Mouse (Mus musculus) layer of hippocampus, adult 6 months (tissue): ENCODE data around the gene Sin3b. TPM values are rescaled to one million over a fixed set of nuclear protein-coding genes. Genes with fewer than 3 reads are reported as not detected.

ENCODE experiments used
- long read RNA-seq, 2 experiments: library from polyadenylated mRNA; unstranded; transcript quantifications; one replicate each; pipeline ENCODE4 v2.0.0; 2019 to 2020
- microRNA-seq: library from miRNA; unstranded; fragments of <30 nt; microRNA quantifications from one replicate; pipeline ENCODE4 v1.2.0, GENCODE M21; 2020
- polyA plus RNA-seq: library from polyadenylated mRNA; unstranded; fragments of <200 nt; fragmentation: Nextera tagmentation; gene quantifications from 2 replicates; pipeline ENCODE4 v1.2.3, GENCODE M21; 2021

Sin3b gene
- 50.3 and 53.4 TPM in 2 replicates for polyA plus RNA-seq
- long read RNA-seq, experiment 1, full-length matches to known transcripts: 47 of 93 reads
- long read RNA-seq, experiment 1, partial matches to known transcripts: 26 of 93 reads
- long read RNA-seq, experiment 1, other reads (novel, unspliced or antisense): 20 of 93 reads
- long read RNA-seq, experiment 2, full-length matches to known transcripts: 92 of 125 reads
- long read RNA-seq, experiment 2, partial matches to known transcripts: 25 of 125 reads
- long read RNA-seq, experiment 2, other reads (novel, unspliced or antisense): 8 of 125 reads

GRCm38 (mm10) chr8:72722769-72723650 is at the start of gene Sin3b:
Sin3b (plus strand) TSS chr8:72723285.

GRCm38 (mm10) chr8:72761322-72762051 is 38.4 kb downstream of the Sin3b start, which contains the start of gene F2rl3:
F2rl3 (plus strand) TSS chr8:72761880.

Small RNA genes within 50 kb of the gene (microRNA-seq; reads per million reads assigned to microRNA genes)
- not detected for gene Gm26237

Other genes with a start within 250 kb of the Sin3b start
- gene Cherp, start 248.1 kb upstream of the Sin3b start, polyA plus RNA-seq: 29.2 and 34.8 TPM in 2 replicates
- gene Slc35e1, start 230.7 kb upstream of the Sin3b start, polyA plus RNA-seq: 4.5 and 4.7 TPM in 2 replicates
- gene Med26, start 175.0 kb upstream of the Sin3b start, polyA plus RNA-seq: 3.1 and 4.5 TPM in 2 replicates
- 104 and 112 TPM in 2 replicates for gene Smim7, start 152.2 kb upstream of the Sin3b start, polyA plus RNA-seq
- 92.6 and 100 TPM in 2 replicates for gene Tmem38a, start 151.2 kb upstream of the Sin3b start, polyA plus RNA-seq
- 5.3 and 6.9 TPM in 2 replicates for gene Nwd1, start 76.6 kb upstream of the Sin3b start, polyA plus RNA-seq
- gene F2rl3, start 38.6 kb downstream of the Sin3b start, polyA plus RNA-seq: 0.14 TPM in 1 of 2 replicates, not detected in the other